ENCODE assay signal across 8 mouse cellular contexts in the genomic region with DNA sequence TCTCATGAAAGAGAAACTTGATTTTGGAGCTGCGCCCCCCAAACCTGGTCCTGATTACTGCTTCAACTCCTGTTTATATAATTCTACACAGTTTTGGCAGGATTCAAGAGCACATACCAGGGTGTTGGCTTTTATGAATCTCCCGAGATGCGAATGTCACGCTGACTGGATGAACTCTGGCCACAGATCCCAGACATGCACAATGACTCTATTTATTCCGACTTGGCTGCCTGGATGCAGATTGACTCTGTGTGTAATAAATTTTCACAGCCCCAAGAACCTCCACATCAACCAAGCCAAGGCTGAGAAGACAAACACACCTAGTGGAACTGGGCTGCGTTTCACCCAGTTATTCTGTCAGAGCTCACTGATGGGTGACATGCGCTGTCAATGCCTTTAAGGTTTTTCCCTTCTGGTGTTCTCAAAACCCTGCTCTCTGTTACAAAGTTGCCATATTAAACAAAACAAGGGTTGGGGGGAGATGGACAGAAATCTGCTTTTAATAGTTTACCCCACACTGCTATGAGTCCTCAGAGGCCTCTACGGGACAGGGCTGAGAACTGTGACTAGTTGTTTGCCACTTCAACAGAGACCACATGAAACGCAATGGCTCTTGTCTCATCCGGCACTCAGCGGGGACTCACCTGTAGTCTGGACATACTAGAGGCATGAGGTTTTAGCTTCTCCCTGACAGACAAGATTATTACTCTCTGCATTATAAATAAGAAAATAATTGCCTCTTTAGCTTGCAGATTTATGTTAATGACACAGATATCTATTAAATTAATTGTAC.
A peak's percentile ranks its signal among the peaks of the same experiment; 100 is the strongest.
DNase-seq lines count a peak whose midpoint lies in the region; ATAC-seq and TF ChIP-seq lines count a peak whose summit lies in the region.

No protein-coding gene starts in this region.

- no peak for TF ChIP-seq EP300 in stomach, postnatal 0 days (optimal IDR thresholded peaks at IDR 0.05)

- H3K27ac ChIP-seq in limb, embryonic 13.5 days, result peak overlapping the region; percentile 78
- H3K27ac ChIP-seq in stomach, postnatal 0 days (replicated peaks), result no peak overlapping the region

- H3K9me3 ChIP-seq in limb, embryonic 13.5 days, result no peaks in the 10 kb centered on the region
- H3K9me3 ChIP-seq in stomach, postnatal 0 days (ENCODE audit: control insufficient read depth, low read length), result no peaks in the 10 kb centered on the region

- peaks cover 35% of the 10 kb centered on the region for H3K36me3 ChIP-seq in limb, embryonic 13.5 days
- no peaks in the 10 kb centered on the region for H3K36me3 ChIP-seq in stomach, postnatal 0 days (ENCODE audit: control insufficient read depth, insufficient read depth, low read length)

- peak overlapping the region; percentile 31 for H3K4me2 ChIP-seq in limb, embryonic 13.5 days (replicated peaks)
- no peak overlapping the region for H3K4me2 ChIP-seq in stomach, postnatal 0 days (replicated peaks; ENCODE audit: low read depth)

- DNase-seq in cerebellum, postnatal 14 days, result peak; percentile 37 to 59
- peak; percentile 21 for DNase-seq in testis, postnatal 14 days (ENCODE audit: low spot score)
- DNase-seq in testis, postnatal 10 days (ENCODE audit: low spot score), result no peak
- DNase-seq in stomach, postnatal 0 days (ENCODE audit: low spot score), result no peak
- DNase-seq in layer of hippocampus, adult 11-12 months (ENCODE audit: low spot score), result no peak
- DNase-seq in adrenal gland, adult 8-10 months, result no peak

- no peak for ATAC-seq in cerebellum, adult (ENCODE audit: insufficient number of reproducible peaks, low FRiP score, low TSS enrichment)
- peak; percentile 88 for ATAC-seq in limb, embryonic 13.5 days (ENCODE audit: low FRiP score, low read depth)
- no peak for ATAC-seq in stomach, postnatal 0 days (ENCODE audit: low FRiP score, low TSS enrichment)

- no peak overlapping the region for H3K9ac ChIP-seq in limb, embryonic 13.5 days
- no peak overlapping the region for H3K9ac ChIP-seq in stomach, postnatal 0 days (ENCODE audit: low read length)

- WGBS in limb, embryonic 13.5 days, result 36% methylated on average over 11 of the region's 11 CpGs
- 56% methylated on average over 11 of the region's 11 CpGs for WGBS in stomach, postnatal 0 days

- TF ChIP-seq CTCF in stomach, postnatal 0 days (IDR thresholded peaks at IDR 0.05; ENCODE audit: low read depth), result 0 out of 2 replicates have a peak, but pooled peaks have one; percentile 4

- no peak overlapping the region for H3K4me3 ChIP-seq in limb, embryonic 13.5 days
- H3K4me3 ChIP-seq in stomach, postnatal 0 days (ENCODE audit: low read depth, low read length), result no peak overlapping the region

- H3K4me1 ChIP-seq in limb, embryonic 13.5 days, result peaks cover 66% of the 10 kb centered on the region
- no peaks in the 10 kb centered on the region; the same call in 1 of the 2 replicates for H3K4me1 ChIP-seq in stomach, postnatal 0 days (replicated peaks; ENCODE audit: control insufficient read depth, insufficient read depth)

- no peaks in the 10 kb centered on the region for H3K27me3 ChIP-seq in limb, embryonic 13.5 days
- H3K27me3 ChIP-seq in stomach, postnatal 0 days (ENCODE audit: control insufficient read depth, insufficient read depth, low read length), result no peaks in the 10 kb centered on the region

Comparison
In these comparisons a context has a peak if more than half of its experiments do, and no peak if none do; other contexts are left out.
1. DNase-seq: peak in cerebellum, postnatal 14 days (2 of 2) and testis, postnatal 14 days (single experiment); none in testis, postnatal 10 days (single experiment), stomach, postnatal 0 days (single experiment), layer of hippocampus, adult 11-12 months (single experiment) and adrenal gland, adult 8-10 months (single experiment).